Mouse (Mus musculus) CD8-positive naive resting alpha-beta T cell, adult 2 months (primary cell): Measurements from ENCODE around the gene Mmgt2.

ENCODE experiments used
- DNase-seq, 2 experiments: peaks; one replicate each; pipeline ENCODE4 v3.0.0; 2022; ENCODE audit warnings: low read depth in 2 of 2, low spot score in 2 of 2

Mmgt2 gene

GRCm38 (mm10) chr11:62648591-62649391, at the start of gene Mmgt2:
Gene Mmgt2, plus strand, starts transcription at chr11:62648664.
- DNase-seq: peak; percentile 92 to 93

DNA sequence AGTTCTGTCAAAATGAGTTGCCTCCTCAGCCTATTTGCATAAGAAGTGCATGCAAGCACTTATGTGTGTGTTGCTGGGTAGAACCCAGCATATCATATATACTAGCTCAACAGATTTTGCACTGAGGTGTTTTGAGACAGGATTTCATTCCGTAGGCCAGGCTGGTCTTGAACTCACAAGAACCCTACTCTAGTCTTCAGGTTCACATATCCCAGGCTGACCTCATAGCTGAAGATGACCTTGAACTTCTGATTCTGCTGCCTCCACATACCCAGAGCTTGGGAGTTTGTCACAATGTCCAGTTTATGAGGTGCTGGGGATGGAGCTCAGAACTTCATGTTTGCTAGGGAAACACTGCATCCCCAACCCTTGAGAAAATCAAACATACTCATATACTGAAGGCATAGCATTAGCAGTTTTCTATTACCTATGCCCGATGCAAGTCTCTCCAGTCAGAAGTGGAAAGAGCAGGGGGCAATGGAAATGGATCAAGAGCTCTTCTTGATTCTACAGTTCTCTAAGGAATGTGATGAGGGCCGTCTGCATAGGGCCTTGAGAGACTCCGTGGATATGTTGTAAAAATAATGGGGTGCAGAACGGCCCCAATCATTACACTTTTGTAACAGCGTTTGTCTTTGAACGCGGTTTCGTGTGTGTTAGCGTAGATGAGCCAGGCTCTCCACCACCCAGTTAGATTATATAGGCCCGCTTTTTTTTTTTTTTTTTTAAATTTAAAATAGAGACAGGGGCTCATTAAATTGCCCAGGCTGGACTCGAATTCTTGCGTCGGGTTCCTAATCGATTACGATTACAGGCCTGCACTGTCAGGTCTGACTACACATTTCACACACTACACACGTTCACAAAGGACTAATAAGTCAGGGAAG, 46.5 kb upstream of the Mmgt2 start:
- no peak for DNase-seq

DNA sequence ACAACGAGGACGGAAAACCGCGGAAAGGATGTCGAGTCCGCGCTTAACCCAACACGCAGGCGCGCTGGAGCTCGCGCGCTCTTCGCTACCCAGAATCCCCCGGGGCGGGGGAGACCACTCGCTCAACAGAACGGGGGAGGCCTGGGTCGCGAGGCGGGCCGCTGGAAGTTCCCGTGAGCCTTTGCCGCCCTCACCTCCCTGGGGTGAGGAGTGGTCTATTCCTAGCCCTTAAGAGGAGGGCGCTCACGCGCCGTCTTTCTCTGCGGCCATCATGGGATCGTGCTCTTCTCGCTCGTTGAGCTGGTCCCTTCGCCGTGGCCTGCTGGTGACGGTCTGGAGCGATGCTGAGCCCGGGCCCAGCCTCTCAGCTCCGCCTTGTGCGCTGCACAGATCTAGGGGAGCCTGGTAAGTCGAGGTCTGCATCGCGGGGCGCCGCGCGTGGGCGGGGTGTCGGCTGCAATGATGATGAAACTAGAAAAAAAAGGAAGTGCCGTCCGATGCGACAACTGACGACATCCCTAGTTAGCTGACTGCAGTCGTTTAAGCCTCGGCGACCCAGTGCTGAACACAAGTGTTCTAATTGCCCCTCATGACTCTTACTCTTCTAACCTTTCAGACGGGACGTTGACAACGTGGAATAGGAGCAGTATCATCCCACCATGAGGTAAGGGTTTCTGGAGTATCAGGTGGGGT, 45.7 kb upstream of the Mmgt2 start:
- DNase-seq: peak; percentile 97 to 98

DNA sequence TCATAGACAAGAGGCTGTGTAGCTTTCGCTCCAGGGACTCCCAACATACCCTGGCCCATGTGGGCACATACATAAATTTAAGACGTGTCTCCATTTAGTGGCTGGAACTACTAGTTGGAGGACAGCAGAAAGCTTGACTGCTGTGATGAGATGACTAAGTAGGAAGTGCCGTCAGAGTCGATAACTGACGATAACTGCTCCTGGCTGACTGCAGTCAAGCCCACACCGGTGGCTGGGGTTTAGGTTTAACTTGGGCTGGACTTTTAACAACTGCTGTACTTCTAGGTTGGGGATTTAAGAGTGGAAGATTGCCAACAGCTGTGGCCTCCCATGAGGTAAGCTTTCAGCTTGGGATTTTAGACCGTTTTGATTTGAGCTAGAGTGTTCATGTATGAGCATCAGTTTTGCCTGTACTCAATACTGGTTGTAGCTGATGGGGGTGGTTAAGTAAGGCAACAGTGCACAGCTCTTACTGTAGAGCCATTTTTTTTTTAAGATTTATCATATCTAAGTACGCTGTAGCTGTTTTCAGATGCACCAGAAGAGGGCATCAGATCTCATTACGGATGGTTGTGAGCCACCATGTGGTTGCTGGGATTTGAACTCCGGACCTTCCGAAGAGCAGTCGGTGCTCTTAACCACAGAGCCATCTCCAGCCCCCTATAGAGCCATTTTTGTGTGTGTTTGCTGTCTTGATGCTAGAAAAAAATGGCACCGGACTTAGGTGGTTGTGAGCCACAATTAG, 45.0 kb upstream of the Mmgt2 start:
- DNase-seq: no peak

- no peak for DNase-seq
Measured at GRCm38 (mm10) chr11:62604123-62604706, 44.2 kb upstream of the Mmgt2 start.

- no peak for DNase-seq
Measured at GRCm38 (mm10) chr11:62604886-62605618, 43.4 kb upstream of the Mmgt2 start.

- DNase-seq: no peak
Measured at GRCm38 (mm10) chr11:62605619-62606298, 42.7 kb upstream of the Mmgt2 start.

- no peak for DNase-seq
Measured at GRCm38 (mm10) chr11:62606299-62607169, 41.9 kb upstream of the Mmgt2 start.

- DNase-seq: no peak
Measured at GRCm38 (mm10) chr11:62607170-62607951, 41.1 kb upstream of the Mmgt2 start.

DNA sequence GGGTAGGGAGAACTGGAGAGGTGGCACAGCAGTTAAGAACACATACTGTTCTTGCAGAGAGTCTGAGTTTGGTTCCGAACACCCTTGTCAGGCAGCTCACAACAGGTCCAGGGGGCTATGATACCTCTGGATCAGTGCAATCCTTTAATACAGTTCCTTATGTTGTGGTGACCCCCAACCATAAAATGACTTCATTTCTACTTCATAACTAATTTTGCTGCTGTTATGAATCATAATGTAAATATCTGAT, 40.6 kb upstream of the Mmgt2 start:
- DNase-seq: no peak

DNA sequence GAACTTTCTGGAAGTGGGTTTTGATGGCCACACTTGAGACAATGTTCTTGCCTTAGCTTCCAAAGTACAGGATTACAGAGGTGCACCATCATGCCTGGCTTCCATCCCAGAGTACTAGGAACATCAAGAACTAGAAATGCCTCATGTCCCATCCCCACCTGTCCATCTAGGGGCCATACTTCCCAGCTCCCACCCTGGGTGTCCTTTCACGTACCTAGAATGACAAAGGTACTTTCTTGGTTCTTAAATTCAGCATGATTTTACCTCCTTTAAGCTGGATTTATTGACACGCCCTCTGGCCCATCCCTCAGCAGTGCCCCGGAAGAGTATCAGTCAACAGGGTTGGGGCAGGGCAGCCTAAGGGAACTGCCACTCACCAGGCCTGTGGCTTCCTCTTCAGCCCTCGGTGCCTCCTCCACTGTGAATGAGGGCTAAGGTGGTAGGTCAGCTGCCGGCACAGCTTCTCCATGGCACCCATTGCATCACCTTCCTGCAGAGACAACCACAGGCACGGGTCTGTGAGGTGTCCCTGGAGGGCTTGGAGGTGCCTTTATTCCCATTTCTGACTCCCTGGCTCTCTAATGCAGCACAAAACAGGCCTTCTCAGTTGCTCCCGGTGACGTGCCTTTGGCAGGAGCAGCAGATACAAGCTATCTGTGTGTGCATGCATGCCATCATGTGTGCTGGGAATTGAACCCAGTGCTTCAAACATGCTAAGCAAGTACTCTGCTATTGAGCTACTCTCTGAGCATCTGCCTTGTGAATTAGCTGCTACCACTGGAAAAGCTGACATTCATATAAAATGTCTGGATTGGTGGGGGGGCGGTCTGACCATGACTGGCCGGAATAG, 39.4 kb upstream of the Mmgt2 start:
- no peak for DNase-seq

GRCm38 (mm10) chr11:62610304-62610703, 38.2 kb upstream of the Mmgt2 start:
- no peak for DNase-seq

GRCm38 (mm10) chr11:62612604-62613003, 35.9 kb upstream of the Mmgt2 start:
- DNase-seq: no peak

GRCm38 (mm10) chr11:62613657-62614365, 34.7 kb upstream of the Mmgt2 start:
- DNase-seq: peak; percentile 82 to 88

DNA sequence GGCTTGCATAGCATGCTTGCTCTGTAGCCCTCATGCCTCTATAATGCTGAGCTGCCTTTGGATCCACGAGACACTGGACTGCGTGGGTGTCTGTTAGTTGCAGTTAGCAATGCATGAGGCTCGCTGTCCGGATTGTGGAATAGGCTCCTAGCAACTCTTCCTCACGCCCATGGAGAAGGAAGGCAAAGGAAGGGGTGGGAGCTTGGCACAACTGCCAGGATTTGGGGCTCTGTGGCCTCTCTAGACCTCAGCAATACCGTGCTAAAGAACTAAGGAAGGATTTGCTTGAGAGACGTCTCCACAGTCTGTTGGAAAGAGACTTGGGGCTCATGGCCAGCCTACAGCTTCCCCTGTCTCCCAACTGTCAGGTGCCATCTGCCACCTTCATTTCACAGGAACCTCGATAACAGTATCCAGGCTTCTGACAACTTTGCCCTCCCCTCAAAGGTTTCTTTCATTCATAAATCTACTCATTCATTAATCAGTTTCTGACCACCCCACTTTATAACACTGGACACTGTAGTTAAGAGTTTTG, 33.5 kb upstream of the Mmgt2 start:
- DNase-seq: no peak

- no peak for DNase-seq
Measured at GRCm38 (mm10) chr11:62615456-62615855, 33.0 kb upstream of the Mmgt2 start.
